Mouse (Mus musculus): ENCODE measurements around the gene Lrrn2.

Lrrn2 gene

DNA sequence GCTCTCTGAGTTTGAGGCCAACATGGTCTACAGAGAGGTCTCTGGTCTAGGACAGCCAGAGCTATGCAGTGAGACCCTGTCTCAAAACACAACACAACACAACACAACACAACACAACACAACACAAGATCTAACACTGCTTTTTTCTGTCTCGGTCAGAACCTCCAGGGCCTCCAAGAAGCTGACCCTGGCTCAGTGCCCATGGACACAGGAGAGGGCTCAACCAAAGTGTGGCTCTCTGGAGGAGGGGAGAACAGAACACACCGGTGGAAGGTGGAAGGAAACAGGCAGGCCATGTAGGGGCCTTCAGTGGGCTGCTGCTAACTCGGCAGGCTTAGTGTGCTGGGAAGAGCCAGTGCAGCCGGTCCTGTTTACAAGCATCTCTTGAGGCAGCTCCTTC is 5.6 kb downstream of the Lrrn2 start:
- in situ Hi-C loops (cut with MboI, MseI), result no loop called here

GRCm38 (mm10) chr1:132886626-132887025 is 6.6 kb downstream of the Lrrn2 start:
- in situ Hi-C loops (cut with MboI, MseI), result no loop called here

DNA sequence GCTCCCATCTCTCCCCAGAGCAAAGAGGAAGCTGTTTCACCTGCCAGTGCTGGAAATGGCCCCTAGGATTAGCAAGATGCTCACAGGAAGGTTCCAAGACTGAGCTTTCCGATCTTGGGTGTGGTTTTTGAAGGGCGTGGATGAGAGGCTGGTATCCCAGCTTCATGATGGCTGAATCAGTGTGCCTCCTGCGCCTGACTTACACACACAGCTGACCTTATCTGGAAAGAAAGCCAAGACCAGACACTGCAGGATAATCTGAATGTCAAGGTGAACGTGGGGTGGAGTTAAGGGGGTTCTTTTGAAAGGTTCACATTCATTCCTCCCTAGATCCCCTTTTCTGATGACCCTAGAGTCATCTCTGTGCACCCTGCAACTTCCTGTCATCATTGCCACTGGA is 8.7 kb downstream of the Lrrn2 start:
- in situ Hi-C loops (cut with MboI, MseI), result no loop called here

DNA sequence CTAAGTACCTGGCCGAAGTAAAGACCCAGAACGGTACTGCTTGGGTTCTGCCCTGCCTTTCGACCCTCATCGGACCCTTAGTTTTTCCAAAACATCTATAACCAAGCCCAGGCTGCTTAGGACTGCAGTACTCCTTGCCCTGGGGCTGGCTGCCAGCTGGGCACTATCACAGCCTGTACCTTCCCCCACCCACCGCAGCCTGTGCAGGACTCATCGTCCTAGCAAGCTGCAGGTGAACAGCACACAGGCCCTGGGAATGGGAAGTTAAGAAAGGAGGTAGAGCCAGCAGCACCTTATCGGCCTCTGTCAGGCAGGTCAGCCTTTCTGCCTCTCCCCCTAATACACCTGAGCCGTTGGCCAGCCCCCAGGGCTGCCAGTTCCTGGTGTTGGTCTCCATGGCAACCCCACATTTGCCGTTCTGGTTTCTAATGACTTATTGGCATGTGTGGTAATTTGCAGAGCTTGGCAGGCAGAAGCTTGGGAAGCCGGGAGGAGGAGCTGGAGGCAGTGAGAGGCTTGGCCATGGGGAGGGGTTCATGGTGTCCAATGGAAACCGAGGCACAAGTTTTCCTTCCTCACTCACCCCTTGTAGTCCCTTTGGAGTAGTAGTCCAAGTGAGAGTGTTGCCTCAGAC is 10.2 kb downstream of the Lrrn2 start:
- in situ Hi-C loops (cut with MboI, MseI), result no loop called here

GRCm38 (mm10) chr1:132892065-132892464 is 12.0 kb downstream of the Lrrn2 start:
- in situ Hi-C loops (cut with MboI, MseI), result no loop called here

GRCm38 (mm10) chr1:132893311-132894077 is 13.4 kb downstream of the Lrrn2 start:
- in situ Hi-C loops (cut with MboI, MseI), result no loop called here

DNA sequence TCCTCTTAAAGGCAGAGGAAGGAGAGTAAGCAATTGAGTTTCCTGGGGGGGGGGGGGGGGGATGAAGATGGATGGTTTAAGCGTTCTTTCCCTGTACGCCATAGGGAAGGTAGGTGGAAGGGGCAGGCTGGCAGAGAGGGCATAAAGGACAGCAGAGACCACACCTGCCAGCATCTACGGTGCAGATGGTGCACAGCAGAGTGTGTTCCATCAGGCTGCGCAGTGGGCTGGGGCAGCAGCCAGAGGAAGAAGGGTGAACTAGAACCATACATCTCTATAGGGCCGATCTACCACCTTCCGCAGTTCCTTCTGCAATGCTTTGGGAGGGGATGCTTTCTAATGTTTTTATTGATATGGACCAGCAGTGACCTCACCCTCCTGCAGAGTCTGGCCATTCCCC is 19.0 kb downstream of the Lrrn2 start:
- in situ Hi-C loops (cut with MboI, MseI), result no loop called here

- in situ Hi-C loops (cut with MboI, MseI), result no loop called here
These were observed 19.6 kb downstream of the Lrrn2 start for GRCm38 (mm10) chr1:132899626-132900025.

DNA sequence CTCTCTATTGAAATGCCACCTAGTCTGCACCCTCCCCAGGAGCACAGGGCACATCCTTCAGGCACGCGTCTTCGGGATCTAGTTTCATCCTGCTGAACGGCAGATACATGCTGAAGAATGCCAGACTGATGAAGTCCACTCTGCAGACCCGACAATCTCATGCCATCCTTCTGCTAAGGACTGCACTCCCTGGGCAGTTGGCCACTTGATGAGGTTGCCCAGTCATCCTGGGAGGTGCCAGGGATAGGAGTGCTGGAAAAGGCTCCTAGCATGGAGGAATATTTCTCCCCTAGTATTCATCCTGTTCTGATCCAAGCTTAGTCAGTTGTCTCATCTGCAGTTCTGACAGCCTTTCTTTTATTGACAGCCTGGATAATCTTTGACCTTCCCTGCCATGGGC is 20.9 kb downstream of the Lrrn2 start:
- in situ Hi-C loops (cut with MboI, MseI), result no loop called here

GRCm38 (mm10) chr1:132903519-132903918 is 23.4 kb downstream of the Lrrn2 start:
- in situ Hi-C loops (cut with MboI, MseI), result no loop called here

- in situ Hi-C loops (cut with MboI, MseI), result no loop called here
These were observed 29.0 kb downstream of the Lrrn2 start for GRCm38 (mm10) chr1:132909090-132909489.

DNA sequence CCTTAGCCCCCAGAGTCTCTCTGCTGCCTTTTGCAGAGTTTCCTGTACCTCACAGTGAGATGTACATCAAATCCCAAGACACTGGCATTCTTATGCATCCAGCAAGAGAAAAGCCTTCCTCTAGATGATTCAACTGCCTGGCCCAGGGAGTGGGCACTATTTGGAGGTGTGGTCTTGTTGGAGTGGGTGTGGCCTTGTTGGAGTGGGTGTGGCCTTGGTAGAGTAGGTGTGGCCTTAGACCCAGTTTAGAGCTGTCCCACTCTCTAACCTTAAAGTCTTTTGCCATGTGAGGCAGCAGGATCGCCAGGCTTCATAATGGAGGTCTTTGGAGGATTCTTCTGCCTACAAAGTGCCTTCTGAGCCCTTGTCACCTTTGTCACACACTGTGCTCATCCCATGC is 29.9 kb downstream of the Lrrn2 start:
- in situ Hi-C loops (cut with MboI, MseI), result no loop called here

GRCm38 (mm10) chr1:132910414-132911041 is 30.5 kb downstream of the Lrrn2 start:
- in situ Hi-C loops (cut with MboI, MseI), result no loop called here

GRCm38 (mm10) chr1:132915849-132916493 is 35.9 kb downstream of the Lrrn2 start:
- in situ Hi-C loops (cut with MboI, MseI), result no loop called here

DNA sequence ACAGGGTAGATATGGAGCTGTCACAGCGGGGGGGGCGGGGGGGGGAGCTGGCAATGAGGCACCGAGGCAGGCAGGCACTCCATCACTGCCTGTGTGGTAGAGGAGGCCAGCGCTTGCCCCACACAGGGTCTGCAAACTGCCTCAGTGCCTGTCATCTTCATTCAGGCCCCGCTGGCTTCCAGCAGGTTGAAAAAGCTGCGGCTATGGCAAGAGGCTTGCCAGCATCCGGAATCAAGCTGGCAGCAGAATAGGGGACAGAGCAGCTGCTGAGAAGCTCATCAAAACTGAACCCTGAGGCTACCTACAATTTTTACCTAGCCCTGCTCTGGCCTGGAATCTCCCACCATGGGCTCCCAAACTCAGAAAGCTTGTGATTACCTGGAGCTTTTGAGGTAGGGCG is 37.5 kb downstream of the Lrrn2 start:
- in situ Hi-C loops (cut with MboI, MseI), result no loop called here

GRCm38 (mm10) chr1:132918117-132918680 is 38.1 kb downstream of the Lrrn2 start:
- in situ Hi-C loops (cut with MboI, MseI), result no loop called here

GRCm38 (mm10) chr1:132919258-132919657 is 39.2 kb downstream of the Lrrn2 start:
- in situ Hi-C loops (cut with MboI, MseI), result no loop called here

DNA sequence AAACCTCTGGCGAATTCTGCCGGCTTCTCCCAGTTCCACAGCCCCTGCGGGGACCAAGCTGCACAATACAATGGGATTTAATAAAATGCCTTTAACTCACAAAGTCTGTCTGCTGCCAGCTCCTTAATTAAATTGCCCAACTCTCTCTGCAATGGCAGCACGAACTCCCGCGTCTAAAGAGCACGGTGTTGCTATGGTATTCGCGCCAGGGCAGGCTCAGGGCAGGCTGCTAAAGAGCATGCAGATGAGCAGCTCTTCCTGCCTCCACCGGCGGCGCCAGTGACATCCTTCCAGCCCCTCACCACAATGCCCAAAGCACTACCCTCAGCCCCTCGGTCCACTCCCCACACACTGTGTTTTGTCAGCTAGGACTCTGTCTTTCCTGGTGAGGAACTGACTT is 41.0 kb downstream of the Lrrn2 start:
- in situ Hi-C loops (cut with MboI, MseI), result no loop called here

DNA sequence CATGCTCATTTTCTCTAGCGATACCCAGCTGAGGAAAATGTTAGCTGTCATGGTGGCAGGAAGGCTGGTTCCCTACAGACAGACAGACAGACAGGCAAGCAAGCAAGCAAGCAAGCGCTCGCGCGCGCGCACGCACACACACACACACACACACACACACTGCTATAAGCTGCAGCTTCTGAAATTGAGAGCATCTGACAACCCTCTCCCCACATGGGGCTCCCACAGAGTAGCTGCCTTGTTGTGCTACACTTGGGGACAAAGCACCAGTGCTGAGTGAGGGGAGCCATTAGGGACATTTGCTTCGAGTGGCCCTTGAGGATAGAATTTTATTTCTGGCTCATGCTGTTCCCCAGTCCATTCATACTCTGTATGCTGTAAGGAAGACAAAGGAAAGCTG is 42.2 kb downstream of the Lrrn2 start:
- in situ Hi-C loops (cut with MboI, MseI), result no loop called here

GRCm38 (mm10) chr1:132925270-132925669 is 45.2 kb downstream of the Lrrn2 start:
- in situ Hi-C loops (cut with MboI, MseI), result no loop called here

- in situ Hi-C loops (cut with MboI, MseI), result no loop called here
These were observed 48.2 kb downstream of the Lrrn2 start for GRCm38 (mm10) chr1:132928032-132928906.
